Mouse (Mus musculus) 3134 (cell line): ENCODE results near the gene D5Ertd577e.
"Not testable (repeated sequence)": the region's sequence is repeated elsewhere in the genome, so short reads cannot be mapped to it uniquely, and the experiment has no call there.

Source experiments
- DNase-seq: peaks from one replicate; pipeline ENCODE4 v3.0.0-alpha.2; 2011; ENCODE audit warnings: low spot score; ENCODE audit not compliant: insufficient read length; ENCODE audit errors: extremely low read depth

D5Ertd577e gene

GRCm38 (mm10) chr5:95456506-95456905 is at the start of gene D5Ertd577e:
Gene D5Ertd577e (plus strand): TSS chr5:95456806.
- DNase-seq = not testable (repeated sequence)

GRCm38 (mm10) chr5:95510458-95510857 is 53.9 kb downstream of the D5Ertd577e start, which contains the start of gene Gm3286:
Gene Gm3286 (plus strand): TSS chr5:95510758.
- DNase-seq = not testable (repeated sequence)
